Mouse (Mus musculus): ENCODE measurements around the gene Leng9.

DNA sequence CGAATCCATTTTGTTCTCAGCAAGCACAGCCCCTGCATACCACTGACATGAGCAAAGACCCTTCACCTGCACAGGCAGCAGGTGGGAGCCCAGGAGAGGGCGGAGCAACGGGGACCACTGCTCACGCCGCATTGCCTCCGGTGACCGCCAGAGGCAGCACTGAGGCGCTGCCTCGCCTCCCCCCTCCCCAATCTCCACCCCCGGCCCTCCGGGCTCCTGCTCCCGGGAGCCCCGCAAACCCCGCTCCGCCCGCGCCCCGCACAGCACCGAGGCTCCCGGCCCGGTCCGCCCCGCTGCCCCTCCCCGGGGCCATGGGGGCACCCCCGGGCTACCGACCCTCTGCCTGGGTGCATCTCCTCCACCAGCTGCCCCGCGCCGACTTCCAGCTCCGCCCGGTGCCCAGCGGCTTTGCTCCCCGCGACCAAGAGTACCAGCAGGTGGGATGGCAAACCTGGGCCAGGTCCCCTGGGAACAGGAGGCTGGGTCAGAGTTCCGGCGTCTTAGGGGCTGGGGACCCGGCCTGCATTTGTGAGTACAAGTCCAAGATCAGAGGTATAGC lies 30.8 kb downstream of the Leng9 start, which contains the start of gene Ttyh1:
- no peak for TF ChIP-seq GATA1 (IDR thresholded peaks at IDR 0.05; ENCODE audit: borderline replicate concordance, low read length)
- TF ChIP-seq CTCF (IDR thresholded peaks at IDR 0.05; ENCODE audit: low read depth, low read length) = peak; percentile 61
- no peak for TF ChIP-seq GATA2 (IDR thresholded peaks at IDR 0.05; ENCODE audit: borderline replicate concordance, low read depth, low read length)
- TF ChIP-seq POLR2AphosphoS5 (IDR thresholded peaks at IDR 0.05; ENCODE audit: insufficient replicate concordance, low read depth, low read length) = no peak

Data from G1E (cell line).